Mouse (Mus musculus): Measurements from ENCODE around the gene Satb2.

GRCm38 (mm10) chr1:56813506-56813905 is 164.9 kb downstream of the Satb2 start:
- TF ChIP-seq CTCF (IDR thresholded peaks at IDR 0.05; ENCODE audit: borderline replicate concordance, insufficient read depth, low read length) (no peak), POLR2A (IDR thresholded peaks at IDR 0.05; ENCODE audit: low read depth, low read length) (no peak)
